Mouse (Mus musculus): ENCODE measurements at regions not wholly inside any gene's neighbourhood (a gene's known extent, or its start where the extent isn't known, plus 50 kb on each side); places are given as distances from the start of the nearest gene placed in this dataset.
A peak's percentile ranks its signal among the peaks of the same experiment; 100 is the strongest.

DNA sequence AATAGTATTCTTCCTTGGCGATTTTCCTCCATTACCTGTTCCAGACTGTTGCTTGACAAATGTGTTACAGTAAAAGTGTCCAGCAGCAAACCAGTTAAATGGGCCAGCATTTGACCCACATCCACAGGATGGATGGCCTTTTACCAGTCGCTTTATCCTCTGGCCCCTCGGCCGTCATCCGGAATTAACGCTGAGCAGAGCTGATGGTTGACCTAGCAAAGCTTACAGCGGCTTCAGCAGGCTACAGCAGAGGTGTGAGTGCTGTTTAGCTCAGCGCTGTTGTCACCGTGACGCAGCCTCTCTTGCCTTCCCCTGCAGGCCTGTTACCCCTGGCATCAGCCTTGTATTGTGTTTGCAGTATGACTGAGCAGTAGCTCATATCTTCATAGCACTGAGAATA is 159.8 kb upstream of the Eif4g2 start:
- DNase-seq (ENCODE audit: low spot score), result no peak

DNA sequence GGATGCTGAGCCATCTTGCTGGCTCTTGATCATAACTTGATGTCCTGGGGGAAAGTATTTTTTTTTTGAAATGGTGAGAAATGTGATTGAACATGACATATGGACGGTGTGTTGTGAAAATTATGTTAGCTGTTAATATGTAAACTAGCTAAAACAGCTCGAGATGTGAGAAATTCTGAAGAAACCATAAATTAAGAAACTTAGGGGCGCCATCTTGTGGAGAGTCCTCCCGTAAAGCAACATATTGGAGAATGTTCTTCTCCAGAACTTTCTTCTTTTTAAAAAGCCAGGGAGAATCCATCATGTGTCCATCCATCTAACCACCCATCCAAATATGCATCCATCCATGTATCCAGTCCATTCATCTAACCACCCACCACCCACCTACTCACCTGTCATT is 158.7 kb upstream of the Eif4g2 start:
- DNase-seq (ENCODE audit: low spot score), result no peak

DNA sequence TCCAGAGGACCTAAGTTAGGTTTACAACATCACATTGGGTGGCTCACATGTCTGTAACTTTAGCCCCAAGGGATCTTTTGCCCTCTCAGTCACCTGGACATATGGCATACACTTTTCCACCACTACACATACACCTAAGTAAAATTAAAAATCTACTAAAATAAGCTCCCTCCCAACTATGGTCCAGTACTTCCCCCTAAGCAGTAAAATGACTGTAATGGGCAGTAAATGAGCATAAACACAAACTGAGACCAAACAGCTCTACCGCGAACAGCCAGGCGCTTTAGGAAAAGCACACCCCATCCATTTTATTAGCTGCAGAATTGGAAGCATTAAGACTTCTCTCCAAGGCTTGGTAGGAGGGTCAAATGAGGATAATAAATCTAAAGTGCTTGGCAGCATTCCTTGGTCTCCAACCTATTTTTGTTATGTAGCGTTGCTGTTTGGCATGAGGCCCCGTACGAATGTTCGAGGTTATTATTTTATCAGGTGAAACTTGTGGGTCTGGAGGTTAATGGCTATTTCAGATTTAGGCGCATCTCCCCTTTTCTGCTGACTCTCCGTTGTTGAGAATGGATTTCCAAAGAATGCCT is 157.5 kb upstream of the Eif4g2 start:
- no peak for DNase-seq (ENCODE audit: low spot score)

DNA sequence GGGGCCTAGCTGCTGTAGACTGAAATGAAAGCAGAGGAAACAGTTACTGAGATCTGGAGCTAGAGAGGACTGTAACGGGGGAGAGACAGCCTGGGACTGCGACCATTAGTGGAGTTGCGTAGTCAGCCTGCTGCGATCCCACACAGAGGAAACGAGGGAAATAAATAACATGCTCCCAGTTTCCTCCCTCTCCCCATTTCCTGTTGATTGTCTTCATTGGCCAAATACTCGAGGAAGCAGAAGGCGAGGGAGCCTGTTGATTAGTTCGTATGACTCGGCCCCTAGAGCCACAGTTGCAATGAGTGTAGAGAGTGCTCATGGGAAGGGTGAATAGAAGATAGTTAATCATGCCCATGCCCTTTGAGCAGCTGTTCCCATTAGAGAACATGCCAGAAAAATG is 155.0 kb upstream of the Eif4g2 start:
- no peak for DNase-seq (ENCODE audit: low spot score)

DNA sequence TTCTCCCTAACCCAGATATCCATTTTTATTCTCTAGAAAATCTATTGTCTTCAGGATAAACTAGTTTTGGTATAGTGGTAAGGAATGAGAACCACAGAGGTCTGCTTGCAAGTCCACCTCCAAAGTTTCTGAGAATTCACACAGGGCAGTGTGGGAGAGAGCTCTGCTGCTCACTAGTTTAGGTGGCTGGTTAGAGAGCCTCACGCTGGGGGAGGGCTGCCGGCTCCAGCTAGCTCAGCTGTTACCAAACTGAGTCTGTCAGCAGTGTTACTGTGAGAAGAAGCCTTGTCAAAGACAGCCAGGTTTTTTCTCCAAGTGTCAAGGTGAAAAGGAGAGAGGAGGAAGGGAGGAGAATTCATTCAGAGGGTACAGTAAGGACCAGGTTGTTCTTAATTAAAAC is 147.8 kb upstream of the Eif4g2 start:
- no peak for DNase-seq (ENCODE audit: low spot score)

DNA sequence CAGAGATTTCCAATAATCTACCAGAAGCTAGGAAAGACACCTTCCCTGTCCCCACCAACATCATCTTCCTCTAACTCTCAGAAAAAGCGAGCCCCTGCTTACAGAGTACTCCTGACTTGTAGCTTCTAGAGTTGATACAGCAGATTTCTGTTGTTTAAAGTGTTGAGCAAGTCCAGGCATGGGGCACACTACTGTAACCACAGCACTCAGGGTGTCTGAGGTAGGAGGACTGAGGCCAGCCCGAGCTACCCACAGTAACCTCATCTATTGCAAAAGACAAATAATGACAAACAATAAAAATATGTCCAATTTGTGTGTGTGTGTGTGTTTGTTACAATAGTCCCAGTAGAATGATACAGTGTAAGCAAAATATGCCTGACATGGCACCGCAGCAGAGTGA is 144.3 kb upstream of the Eif4g2 start:
- DNase-seq (ENCODE audit: low spot score), result no peak

DNA sequence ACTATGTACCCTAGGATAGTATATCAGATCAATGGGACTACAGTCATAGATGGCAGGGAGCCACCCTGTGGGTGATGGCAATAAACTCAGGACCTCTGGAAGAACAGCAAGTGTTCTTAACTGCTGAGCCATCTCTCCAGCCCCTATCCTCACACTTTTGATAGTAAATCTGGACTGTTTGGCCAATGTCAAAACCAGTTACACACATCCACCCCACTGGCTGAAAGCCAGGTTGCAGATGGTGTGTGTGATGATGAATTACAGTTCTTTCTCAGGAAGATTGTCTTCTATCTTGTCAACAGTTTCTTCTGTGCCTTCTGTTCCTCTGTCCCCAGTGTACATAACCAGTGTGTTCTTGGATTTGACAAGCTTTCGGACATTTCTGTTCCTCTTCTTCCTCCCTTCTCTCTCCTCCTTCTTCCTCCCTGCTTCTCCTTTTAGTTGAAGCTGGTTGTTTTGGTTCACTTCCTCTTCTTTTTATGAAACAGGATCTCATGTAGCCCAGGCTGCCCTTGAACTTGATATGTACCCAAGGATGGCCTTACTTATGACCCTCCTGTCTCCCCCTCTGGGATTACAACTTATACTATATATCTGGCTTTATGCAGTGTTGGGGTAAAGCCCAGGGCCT is 143.3 kb upstream of the Eif4g2 start:
- DNase-seq (ENCODE audit: low spot score), result no peak

DNA sequence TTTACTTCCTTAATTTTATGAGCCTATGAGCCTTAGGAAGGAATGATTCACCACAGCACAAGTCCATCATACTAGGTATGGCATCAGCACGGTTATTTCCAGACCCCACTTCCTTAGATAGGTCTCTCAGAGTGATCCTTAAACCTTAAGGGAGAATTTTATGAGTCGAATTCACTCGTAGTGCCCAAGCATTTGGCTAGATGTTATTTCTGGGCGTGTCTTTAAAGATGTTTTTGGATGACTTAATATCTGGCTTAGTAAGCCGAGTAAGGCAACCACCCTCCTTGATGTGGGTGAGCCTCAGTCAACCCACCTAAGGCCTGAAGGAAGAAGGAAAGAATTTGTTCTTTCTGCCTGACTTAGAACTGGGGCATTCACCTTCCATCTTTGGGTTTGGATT is 132.8 kb upstream of the Eif4g2 start:
- no peak for DNase-seq (ENCODE audit: low spot score)

DNA sequence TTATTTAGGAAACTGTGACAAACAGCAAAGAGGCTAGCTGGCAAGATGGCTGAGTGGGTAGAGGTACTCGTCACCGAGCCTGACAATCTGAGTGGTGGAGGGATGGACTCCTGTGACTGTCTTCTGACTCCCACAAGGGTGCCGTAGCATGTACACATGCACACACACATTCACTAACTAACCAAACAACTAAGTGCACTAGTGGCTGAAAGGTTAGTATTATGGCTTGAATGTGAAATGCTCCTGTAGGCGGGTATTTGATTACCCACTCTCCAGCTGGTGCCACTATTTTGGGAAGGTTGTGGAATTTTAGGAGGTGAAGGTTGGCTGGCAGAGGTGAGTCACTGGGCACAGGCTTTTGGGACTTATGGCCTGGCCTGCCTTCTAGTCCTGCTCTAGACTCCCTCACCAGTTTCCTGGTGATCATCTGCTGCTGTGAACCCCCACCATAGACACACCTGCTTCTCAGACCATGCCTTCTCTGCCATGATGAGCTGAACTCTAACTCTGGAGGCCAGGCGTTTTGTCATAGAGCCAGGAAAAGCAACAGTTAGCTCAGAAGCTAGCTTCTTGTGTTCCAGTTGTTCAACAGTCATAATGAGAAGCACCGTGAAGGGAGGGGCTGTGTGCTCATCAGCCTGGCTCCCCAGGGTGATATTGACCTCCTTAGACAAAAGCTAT is 131.5 kb upstream of the Eif4g2 start:
- DNase-seq (ENCODE audit: low spot score), result no peak

DNA sequence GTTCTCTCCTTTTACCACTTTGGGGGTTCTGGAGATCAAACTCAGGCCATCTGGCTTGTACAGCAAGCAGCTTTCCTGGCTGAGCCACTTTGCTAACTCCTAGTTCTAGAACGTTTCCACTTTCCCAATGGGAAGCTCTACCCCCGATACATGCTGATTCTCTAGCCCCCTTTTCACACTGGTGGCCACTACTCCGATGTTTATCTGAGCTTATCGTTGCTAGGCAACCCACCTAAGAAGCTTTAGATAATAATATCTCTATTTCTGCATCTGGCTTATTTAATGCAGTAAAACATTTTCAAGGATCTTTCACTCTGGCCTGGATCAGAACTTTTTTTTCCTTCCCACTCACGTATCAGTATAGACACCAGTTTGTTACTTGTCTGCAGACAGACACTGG is 129.4 kb upstream of the Eif4g2 start:
- no peak for DNase-seq (ENCODE audit: low spot score)

DNA sequence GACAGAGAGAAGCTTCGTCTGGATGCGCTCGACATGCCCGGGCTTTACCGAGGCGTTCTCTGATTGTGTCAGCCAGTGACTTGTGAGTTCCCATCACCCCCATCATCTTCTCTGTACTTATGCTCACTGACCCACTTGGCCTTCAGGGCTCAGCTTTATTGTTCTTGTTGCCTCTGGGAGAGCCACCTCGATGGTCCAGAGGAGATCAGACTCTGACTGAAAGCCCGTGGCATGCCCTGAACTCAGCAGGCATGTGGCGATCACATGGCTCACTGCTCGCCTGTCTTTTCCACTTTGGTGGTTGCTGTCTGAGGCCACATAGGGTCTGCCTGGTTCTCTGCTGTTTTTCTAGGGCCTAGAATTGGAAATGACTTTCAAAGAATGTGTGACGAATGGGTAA is 128.8 kb upstream of the Eif4g2 start:
- DNase-seq (ENCODE audit: low spot score), result no peak

DNA sequence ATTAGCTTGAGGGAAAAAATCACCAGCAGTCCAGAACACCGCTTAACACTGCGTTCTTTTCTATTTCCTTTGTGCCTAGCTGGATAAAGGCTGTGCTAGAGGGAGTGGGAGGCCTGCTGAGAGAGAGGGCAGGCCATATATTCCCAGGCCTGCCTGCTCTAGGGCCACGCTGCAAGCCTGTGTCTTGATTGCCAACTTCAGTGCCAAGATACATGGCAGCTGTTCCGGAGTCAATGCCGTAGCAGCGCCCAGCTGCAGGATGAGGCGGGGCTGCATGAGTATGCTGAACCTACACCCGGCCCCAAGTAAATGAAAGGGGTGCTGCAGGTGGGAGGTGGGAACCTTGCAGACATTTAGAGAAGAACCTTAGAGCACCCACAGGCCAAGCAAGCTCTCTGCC is 127.5 kb upstream of the Eif4g2 start:
- no peak for DNase-seq (ENCODE audit: low spot score)

DNA sequence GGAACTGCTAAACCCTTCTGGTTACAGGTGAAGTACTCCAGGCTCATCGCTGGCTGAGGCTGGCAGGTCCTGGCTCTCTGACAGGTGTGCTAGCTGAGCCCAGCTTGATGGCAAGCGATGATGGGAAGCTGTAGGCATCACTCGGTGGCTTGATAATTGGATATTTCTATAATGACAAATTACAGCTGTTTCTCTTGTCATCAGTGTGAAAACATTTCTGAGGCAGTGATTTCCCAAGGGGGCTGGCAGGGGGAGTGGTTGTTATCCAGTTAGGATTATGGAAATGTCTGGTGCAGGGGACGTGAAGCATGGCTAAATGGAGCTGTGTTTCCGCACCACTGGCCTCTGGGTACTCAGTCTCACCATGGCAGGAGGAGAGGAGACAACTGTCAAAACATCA is 123.0 kb upstream of the Eif4g2 start:
- DNase-seq (ENCODE audit: low spot score), result no peak

DNA sequence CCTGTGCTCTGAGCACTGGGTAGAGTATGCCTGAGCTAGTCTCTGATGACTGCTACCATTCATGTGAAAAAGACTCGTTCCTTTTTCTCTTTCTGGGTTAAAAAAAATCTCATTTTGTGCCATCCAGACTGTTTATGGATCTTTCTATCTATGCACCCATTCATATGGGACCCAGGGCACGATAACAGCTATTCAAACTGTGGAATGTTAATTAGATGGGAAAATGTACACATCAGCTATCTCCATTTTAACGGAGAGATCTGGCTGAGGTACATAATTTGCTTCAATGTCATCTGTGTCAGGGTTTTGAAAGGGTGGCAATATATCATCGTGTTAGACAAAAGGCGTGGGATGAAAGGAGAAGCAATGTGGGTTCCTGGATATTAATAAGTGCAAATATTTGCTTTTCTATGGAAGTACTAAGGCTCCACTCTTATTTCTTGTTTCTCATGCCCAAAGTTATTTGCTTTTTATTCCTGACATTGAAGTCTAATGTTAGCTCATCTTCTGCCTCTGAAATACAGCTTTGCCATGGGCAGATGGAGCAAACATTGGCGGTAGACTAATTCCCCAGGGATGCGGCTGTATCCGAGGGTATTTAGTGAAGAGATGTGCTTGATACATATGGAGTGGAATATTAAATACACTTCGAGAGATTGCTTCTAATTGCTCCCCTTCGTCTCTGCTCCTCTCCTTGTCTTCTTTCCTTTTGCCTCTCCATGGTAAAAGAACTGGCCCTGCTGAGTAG is 116.0 kb upstream of the Eif4g2 start:
- DNase-seq (ENCODE audit: low spot score), result no peak

DNA sequence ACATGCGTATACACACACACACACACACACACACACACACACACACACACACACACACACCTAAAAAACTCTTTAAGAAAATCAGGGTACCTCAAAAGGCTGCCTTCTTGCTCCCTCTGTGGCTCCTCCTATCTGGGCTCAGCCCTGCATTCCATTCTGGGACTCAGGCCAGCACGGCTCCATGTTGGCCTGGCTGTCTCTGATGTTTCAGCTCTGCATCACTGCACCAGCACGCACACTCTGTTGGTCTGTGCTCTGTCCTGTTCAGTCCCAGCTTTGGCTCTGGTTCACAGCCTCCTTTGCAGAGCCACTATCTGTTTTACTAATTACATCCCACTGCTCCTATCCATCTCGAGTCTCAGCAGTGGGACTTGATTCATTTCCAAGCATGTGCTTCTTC is 108.8 kb upstream of the Eif4g2 start:
- DNase-seq (ENCODE audit: low spot score), result no peak

DNA sequence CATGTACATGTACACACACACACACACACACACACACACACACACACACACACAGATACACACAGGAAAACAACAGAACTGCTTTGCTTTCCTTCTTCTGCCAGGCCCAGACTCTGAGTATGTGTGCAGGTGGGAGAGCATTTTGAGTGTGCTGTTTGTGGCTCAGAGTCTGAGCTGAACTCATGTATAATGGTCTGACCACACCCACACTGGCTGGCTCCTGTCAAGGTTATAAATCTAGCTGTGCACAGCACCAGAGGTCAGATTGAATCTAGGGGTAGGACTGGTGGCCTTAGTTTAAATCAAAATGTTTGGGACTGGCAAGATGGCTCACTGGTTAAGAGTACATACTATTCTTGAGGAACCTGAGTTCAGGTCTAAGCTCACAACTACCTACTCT is 108.4 kb upstream of the Eif4g2 start:
- DNase-seq (ENCODE audit: low spot score), result no peak

DNA sequence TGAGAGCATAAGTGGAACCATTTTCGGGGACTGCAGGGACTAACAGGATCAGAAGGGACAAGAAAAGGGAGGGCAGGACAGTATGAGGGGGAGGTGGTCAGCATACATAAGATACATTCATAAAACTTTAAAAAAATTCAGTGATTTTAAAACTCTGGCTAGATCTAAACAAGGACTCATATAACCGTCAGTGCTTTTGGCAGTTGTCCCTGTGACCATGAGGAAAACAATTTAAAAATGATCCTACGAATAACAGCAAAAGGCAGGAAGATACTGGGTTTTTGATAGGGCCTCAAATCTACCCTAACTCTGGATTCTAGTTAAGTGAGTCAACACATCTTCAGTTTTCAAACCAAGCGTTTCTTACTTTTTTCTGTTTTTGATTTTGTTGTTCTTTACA is 106.9 kb upstream of the Eif4g2 start:
- no peak for DNase-seq (ENCODE audit: low spot score)

DNA sequence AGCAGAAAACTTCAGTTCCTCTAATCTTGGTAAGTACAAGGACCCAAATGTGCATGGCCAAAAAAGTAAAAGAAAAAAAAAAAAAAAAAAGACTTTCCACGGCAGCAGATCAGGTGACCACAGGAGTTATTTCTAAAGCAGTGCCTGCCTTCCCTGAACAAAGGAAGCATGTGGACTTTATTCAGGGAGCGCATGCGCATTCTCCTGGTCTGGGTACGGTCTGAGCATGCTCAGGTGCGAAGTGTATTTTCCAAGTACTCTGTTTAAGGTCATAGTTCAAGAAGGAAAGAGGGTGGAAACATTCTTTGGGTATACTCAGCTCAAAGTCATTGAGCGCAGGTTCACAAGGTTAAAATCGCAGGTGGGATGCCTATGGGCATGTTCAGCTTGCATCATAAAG is 103.1 kb upstream of the Eif4g2 start:
- DNase-seq (ENCODE audit: low spot score), result no peak

DNA sequence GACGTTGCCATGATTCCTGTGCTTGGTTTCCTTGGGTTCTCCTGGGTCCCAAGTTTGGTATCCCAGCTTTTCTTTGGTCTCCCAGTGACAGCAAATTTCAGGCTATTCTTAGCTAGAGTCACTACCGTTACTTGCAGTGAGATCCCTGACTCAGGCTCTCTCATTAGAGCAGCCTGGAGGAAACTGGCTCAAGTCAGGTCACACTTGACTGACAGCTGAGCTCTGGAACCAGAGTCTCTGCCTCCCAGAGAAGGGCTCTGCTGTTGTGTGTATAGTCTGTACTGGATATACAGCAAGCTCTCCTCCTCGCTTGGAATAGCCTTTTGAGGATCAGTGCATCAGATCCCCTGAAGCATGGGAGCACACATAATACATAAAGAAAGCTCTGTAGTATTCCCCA is 100.7 kb upstream of the Eif4g2 start:
- DNase-seq (ENCODE audit: low spot score), result no peak

DNA sequence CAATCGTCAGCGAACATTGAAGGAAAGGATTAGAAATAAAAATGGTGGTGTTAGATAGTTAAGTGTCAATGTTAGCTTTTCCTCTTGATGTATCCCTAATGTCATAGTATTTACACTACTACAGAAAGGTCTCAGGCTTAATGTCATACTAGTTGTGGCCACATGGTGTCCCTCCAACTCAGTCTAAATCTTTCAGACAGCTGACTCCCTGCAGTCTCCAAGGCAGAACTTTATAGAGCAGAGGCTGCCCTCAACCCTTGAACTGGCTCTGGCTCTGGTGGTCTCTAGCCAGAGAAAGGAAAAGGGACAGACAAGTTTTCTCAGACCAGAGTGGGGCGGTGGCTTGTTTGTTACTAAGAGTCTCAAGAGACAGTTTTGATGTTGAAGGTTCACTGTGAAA is 99.5 kb upstream of the Eif4g2 start:
- no peak for DNase-seq (ENCODE audit: low spot score)

DNA sequence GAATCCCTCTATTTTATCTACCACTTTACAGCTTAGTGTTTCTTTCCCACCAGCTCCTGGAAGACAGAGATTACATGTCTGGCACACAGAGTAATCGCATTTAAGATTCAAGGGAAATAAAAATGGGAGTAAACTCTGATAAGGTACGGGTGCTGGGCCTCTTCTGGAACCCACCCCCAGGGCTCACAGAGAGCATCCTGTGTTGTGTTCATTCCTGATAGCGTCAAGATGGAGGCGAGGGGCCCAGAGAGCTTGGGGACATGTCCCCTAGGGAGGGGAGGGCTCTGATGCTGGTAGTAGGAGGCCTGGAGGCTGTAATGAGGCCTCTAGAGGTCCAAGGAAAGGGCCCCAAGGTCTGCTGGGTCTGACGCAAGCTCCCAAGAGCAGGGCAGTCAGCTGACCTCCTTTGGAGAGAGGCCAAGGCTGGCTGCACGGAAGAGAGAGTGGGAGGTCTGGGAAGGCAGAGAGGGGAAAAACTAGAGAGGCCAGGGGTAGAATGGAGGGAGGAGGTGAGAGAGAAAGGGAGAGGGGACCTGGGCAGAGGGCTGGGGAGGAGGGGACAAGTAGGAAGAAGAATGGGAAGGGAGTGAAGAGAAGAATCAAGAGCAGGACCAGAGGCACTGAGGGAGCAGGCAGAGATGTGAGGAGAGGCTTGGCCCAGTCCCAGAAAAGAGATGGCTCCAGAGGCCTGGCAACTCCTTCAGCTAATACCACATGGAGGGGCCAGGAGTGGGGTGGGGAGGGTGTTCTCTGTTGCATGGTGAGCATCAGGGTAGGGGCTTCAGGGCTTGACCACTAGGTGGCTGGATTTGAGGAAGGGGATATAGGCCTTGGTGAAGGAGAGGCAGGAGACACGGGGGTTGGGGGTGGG is 96.8 kb upstream of the Eif4g2 start:
- DNase-seq (ENCODE audit: low spot score), result peak; percentile 31

Data from urinary bladder, adult 2 months (tissue).